Mouse (Mus musculus): Measurements from ENCODE around the gene Dhcr24.

GRCm38 (mm10) chr4:106622712-106623111 lies 61.9 kb downstream of the Dhcr24 start:
- TF ChIP-seq CTCF (IDR thresholded peaks at IDR 0.05; ENCODE audit: control insufficient read depth, insufficient read depth, insufficient replicate concordance, low read depth, low read length) (no peak), POLR2A (IDR thresholded peaks at IDR 0.05; ENCODE audit: control insufficient read depth, low read depth, low read length) (no peak)

Data from testis, adult 2 months (tissue).